Mouse (Mus musculus) gonadal fat pad, adult 2 months (tissue): ENCODE results near the gene Atp6v0e2. TPM values are rescaled to one million over a fixed set of nuclear protein-coding genes. Genes with fewer than 3 reads are reported as not detected.
"Not testable (repeated sequence)": the region's sequence is repeated elsewhere in the genome, so short reads cannot be mapped to it uniquely, and the experiment has no call there.

ENCODE experiments used
- DNase-seq: peaks from one replicate; pipeline ENCODE4 v3.0.0-alpha.2; 2012; ENCODE audit warnings: low read depth
- polyA plus RNA-seq: library from polyadenylated mRNA; depleted of rRNA; stranded (reverse); fragments of >200 nt; gene quantifications from 2 replicates; pipeline ENCODE4 v1.2.3, GENCODE M21; 2012; rRNA removed

Atp6v0e2 gene
- 83.1 and 86.2 TPM in 2 replicates for polyA plus RNA-seq

GRCm38 (mm10) chr6:48537105-48537954 lies at the start of gene Atp6v0e2:
Gene Atp6v0e2, plus strand, starts transcription at chr6:48537615.
- DNase-seq, result no peak

- DNase-seq, result no peak
These were observed 49.4 kb upstream of the Atp6v0e2 start for GRCm38 (mm10) chr6:48487747-48488725.

- no peak for DNase-seq
These were observed 47.7 kb upstream of the Atp6v0e2 start for GRCm38 (mm10) chr6:48489741-48490140.

- DNase-seq, result no peak
These were observed 46.1 kb upstream of the Atp6v0e2 start for GRCm38 (mm10) chr6:48491361-48491760.

- DNase-seq, result no peak
These were observed 44.2 kb upstream of the Atp6v0e2 start for GRCm38 (mm10) chr6:48493136-48493730.

GRCm38 (mm10) chr6:48497521-48497920 lies 39.9 kb upstream of the Atp6v0e2 start:
- DNase-seq, result no peak

- DNase-seq, result no peak
These were observed 33.6 kb upstream of the Atp6v0e2 start for GRCm38 (mm10) chr6:48503847-48504240.

GRCm38 (mm10) chr6:48504241-48504854 lies 33.1 kb upstream of the Atp6v0e2 start:
- DNase-seq, result peak; percentile 40

GRCm38 (mm10) chr6:48508087-48508486 lies 29.3 kb upstream of the Atp6v0e2 start:
- no peak for DNase-seq

GRCm38 (mm10) chr6:48510426-48510825 lies 27.0 kb upstream of the Atp6v0e2 start:
- DNase-seq, result no peak

- DNase-seq, result no peak
These were observed 25.6 kb upstream of the Atp6v0e2 start for GRCm38 (mm10) chr6:48511861-48512260.

- not testable (repeated sequence) for DNase-seq
These were observed 12.5 kb upstream of the Atp6v0e2 start for GRCm38 (mm10) chr6:48524882-48525281.

- no peak for DNase-seq
These were observed 9.5 kb upstream of the Atp6v0e2 start for GRCm38 (mm10) chr6:48527901-48528300.

GRCm38 (mm10) chr6:48529261-48529660 lies 8.2 kb upstream of the Atp6v0e2 start:
- DNase-seq, result no peak

GRCm38 (mm10) chr6:48529871-48530440 lies 7.5 kb upstream of the Atp6v0e2 start:
- no peak for DNase-seq

- no peak for DNase-seq
These were observed 6.6 kb upstream of the Atp6v0e2 start for GRCm38 (mm10) chr6:48530862-48531261.

GRCm38 (mm10) chr6:48533475-48533874 lies 3.9 kb upstream of the Atp6v0e2 start:
- DNase-seq, result no peak

- no peak for DNase-seq
These were observed 2.5 kb upstream of the Atp6v0e2 start for GRCm38 (mm10) chr6:48534913-48535312.

- DNase-seq, result no peak
These were observed 1.3 kb upstream of the Atp6v0e2 start for GRCm38 (mm10) chr6:48536091-48536490.

- DNase-seq, result no peak
These were observed 1.7 kb downstream of the Atp6v0e2 start for GRCm38 (mm10) chr6:48538841-48539737.
